Mouse (Mus musculus) intestine, embryonic 15.5 days (tissue): ENCODE data around the gene Gstm5. TPM values are rescaled to one million over a fixed set of nuclear protein-coding genes. Genes with fewer than 3 reads are reported as not detected.
A peak's percentile ranks its signal among the peaks of the same experiment; 100 is the strongest.
"Not testable (repeated sequence)": the region's sequence is repeated elsewhere in the genome, so short reads cannot be mapped to it uniquely, and the experiment has no call there.

Experiments used
- ATAC-seq: fragments of 200-750 bp; cut with Nextera tagmentation; 2 replicates; pipeline ENCODE4 v1.8.0; 2017; ENCODE audit warnings: moderate TSS enrichment, moderate library complexity
- H3K27ac ChIP-seq: fragments of 300-500 bp; sonication (generic); 2 replicates; pipeline ENCODE4 v1.5.1; 2015; ENCODE audit warnings: mild to moderate bottlenecking, inconsistent platforms
- H3K27me3 ChIP-seq: fragments of 300-500 bp; sonication (generic); replicated peaks from 2 replicates; pipeline ENCODE4 v1.6.1; 2015; ENCODE audit warnings: inconsistent platforms
- H3K36me3 ChIP-seq: fragments of 300-500 bp; sonication (generic); 2 replicates; pipeline ENCODE4 v1.6.1; 2015; ENCODE audit warnings: inconsistent platforms
- H3K4me1 ChIP-seq: fragments of 300-500 bp; sonication (generic); replicated peaks from 2 replicates; pipeline ENCODE4 v1.6.1; 2015; ENCODE audit warnings: inconsistent platforms
- H3K4me2 ChIP-seq: fragments of 300-500 bp; sonication (generic); replicated peaks from 2 replicates; pipeline ENCODE4 v1.6.1; 2015; ENCODE audit warnings: mild to moderate bottlenecking, inconsistent platforms
- H3K4me3 ChIP-seq: fragments of 300-500 bp; sonication (generic); replicated peaks from 2 replicates; pipeline ENCODE4 v1.5.1; 2015; ENCODE audit warnings: inconsistent platforms
- H3K9ac ChIP-seq: fragments of 300-500 bp; sonication (generic); 2 replicates; pipeline ENCODE4 v1.6.1; 2015; ENCODE audit warnings: inconsistent platforms
- H3K9me3 ChIP-seq: fragments of 300-500 bp; sonication (generic); 2 replicates; pipeline ENCODE4 v1.6.1; 2016; ENCODE audit warnings: inconsistent platforms
- WGBS: fragments of 180-500 bp; shearing (Covaris S2); methylation state at CpG from one replicate; pipeline ENCODE4 v1.1.7; 2015; 5-methylcytosine and 5-hydroxymethylcytosine counted together
- polyA plus RNA-seq: library from polyadenylated mRNA; unstranded; fragments of >200 nt; fragmentation: Nextera tagmentation; extraction: Ambion mirVana; gene quantifications from 2 replicates; pipeline ENCODE4 v1.2.1, GENCODE M21; 2015

Gstm5 gene
- polyA plus RNA-seq, 1 experiment from 2014 or later = 186 TPM

- Histone ChIP-seq H3K9ac (peak overlapping the region; percentile 39), H3K4me1 (peaks cover 19% of the 10 kb centered on the region), H3K27ac (peak overlapping the region; percentile 89), H3K27me3 (no peaks in the 10 kb centered on the region), H3K9me3 (no peaks in the 10 kb centered on the region), H3K4me3 (peak overlapping the region; percentile 38), H3K36me3 (no peaks in the 10 kb centered on the region), H3K4me2 (peak overlapping the region; percentile 51)
- ATAC-seq = no peak
- WGBS = 68% methylated on average over 12 of the region's 12 CpGs
Measured at GRCm38 (mm10) chr3:107877747-107878736, 17.6 kb upstream of the Gstm5 start.

- no peaks in the 10 kb centered on the region for H3K9me3 ChIP-seq
- H3K36me3 ChIP-seq = peaks cover 7% of the 10 kb centered on the region
- 0 out of 2 replicates have a peak, but pooled peaks cover 3% of the 10 kb centered on the region for H3K4me1 ChIP-seq
- no peak overlapping the region for H3K4me3 ChIP-seq
- no peak overlapping the region for H3K4me2 ChIP-seq
- no peaks in the 10 kb centered on the region for H3K27me3 ChIP-seq
- WGBS = 71% methylated on average over 9 of the region's 9 CpGs
- peak; percentile 91 for ATAC-seq
- H3K27ac ChIP-seq = peak overlapping the region; percentile 38; the same call in 1 of the 2 replicates
- no peak overlapping the region for H3K9ac ChIP-seq
Measured at GRCm38 (mm10) chr3:107887674-107888495, 7.7 kb upstream of the Gstm5 start.

- H3K4me3 ChIP-seq, H3K27ac ChIP-seq, ATAC-seq, H3K4me2 ChIP-seq, H3K27me3 ChIP-seq, H3K4me1 ChIP-seq, H3K9me3 ChIP-seq, H3K9ac ChIP-seq: not testable (repeated sequence)
- peaks cover 11% of the 10 kb centered on the region for H3K36me3 ChIP-seq
- 85% methylated on average over 2 of the region's 2 CpGs for WGBS
Measured at GRCm38 (mm10) chr3:107889236-107889635, 6.4 kb upstream of the Gstm5 start.

- H3K27ac ChIP-seq = 0 out of 2 replicates have a peak overlapping the region, but pooled peaks have one; percentile 22
- H3K4me2 ChIP-seq = peak overlapping the region; percentile 90
- peaks cover 9% of the 10 kb centered on the region; the same call in 1 of the 2 replicates for H3K36me3 ChIP-seq
- H3K27me3 ChIP-seq = no peaks in the 10 kb centered on the region
- H3K4me3 ChIP-seq = peak overlapping the region; percentile 67
- H3K4me1 ChIP-seq = peaks cover 7% of the 10 kb centered on the region
- no peaks in the 10 kb centered on the region for H3K9me3 ChIP-seq
- ATAC-seq = peak; percentile 40
- 5% methylated on average over 6 of the region's 6 CpGs for WGBS
- peak overlapping the region; percentile 80 for H3K9ac ChIP-seq
Measured at GRCm38 (mm10) chr3:107895194-107895719, 364 bp upstream of the Gstm5 start.

GRCm38 (mm10) chr3:107898691-107899090, 3.1 kb downstream of the Gstm5 start:
- no peak overlapping the region for H3K4me2 ChIP-seq
- no peak overlapping the region for H3K27ac ChIP-seq
- 93% methylated on average over 13 of the region's 13 CpGs for WGBS
- H3K4me3 ChIP-seq = no peak overlapping the region
- no peaks in the 10 kb centered on the region for H3K9me3 ChIP-seq
- no peaks in the 10 kb centered on the region for H3K27me3 ChIP-seq
- no peaks in the 10 kb centered on the region for H3K36me3 ChIP-seq
- ATAC-seq = no peak
- no peak overlapping the region for H3K9ac ChIP-seq
- H3K4me1 ChIP-seq = peaks cover 7% of the 10 kb centered on the region

- no peak overlapping the region for H3K9ac ChIP-seq
- no peak for ATAC-seq
- no peaks in the 10 kb centered on the region for H3K9me3 ChIP-seq
- no peaks in the 10 kb centered on the region for H3K36me3 ChIP-seq
- no peak overlapping the region for H3K4me2 ChIP-seq
- peaks cover 4% of the 10 kb centered on the region for H3K4me1 ChIP-seq
- no peak overlapping the region for H3K4me3 ChIP-seq
- 61% methylated on average over 11 of the region's 11 CpGs for WGBS
- H3K27me3 ChIP-seq = no peaks in the 10 kb centered on the region
- H3K27ac ChIP-seq = no peak overlapping the region
Measured at GRCm38 (mm10) chr3:107900955-107901673, 5.5 kb downstream of the Gstm5 start.

GRCm38 (mm10) chr3:107905942-107906341, 10.3 kb downstream of the Gstm5 start:
- H3K27me3 ChIP-seq = no peaks in the 10 kb centered on the region
- H3K4me3 ChIP-seq = no peak overlapping the region
- H3K9me3 ChIP-seq = no peaks in the 10 kb centered on the region
- 58% methylated on average over 6 of the region's 6 CpGs for WGBS
- H3K4me2 ChIP-seq = no peak overlapping the region
- no peak overlapping the region for H3K9ac ChIP-seq
- ATAC-seq = no peak
- no peak overlapping the region for H3K27ac ChIP-seq
- H3K4me1 ChIP-seq = peaks cover 9% of the 10 kb centered on the region; the same call in 1 of the 2 replicates
- no peaks in the 10 kb centered on the region for H3K36me3 ChIP-seq

- Histone ChIP-seq H3K27me3 (no peaks in the 10 kb centered on the region), H3K27ac (peak overlapping the region; percentile 58), H3K9ac (no peak overlapping the region), H3K4me1 (no peaks in the 10 kb centered on the region), H3K36me3 (no peaks in the 10 kb centered on the region), H3K4me2 (no peak overlapping the region), H3K9me3 (no peaks in the 10 kb centered on the region), H3K4me3 (no peak overlapping the region)
- ATAC-seq = peak; percentile 59
- WGBS = 67% methylated on average over 15 of the region's 15 CpGs
Measured at GRCm38 (mm10) chr3:107916674-107917073, 21.1 kb downstream of the Gstm5 start.

GRCm38 (mm10) chr3:107917097-107917496, 21.5 kb downstream of the Gstm5 start:
- H3K36me3 ChIP-seq = no peaks in the 10 kb centered on the region
- no peak overlapping the region for H3K27ac ChIP-seq
- no peak overlapping the region for H3K4me3 ChIP-seq
- 76% methylated on average over 3 of the region's 3 CpGs for WGBS
- no peaks in the 10 kb centered on the region for H3K9me3 ChIP-seq
- ATAC-seq = no peak
- no peak overlapping the region for H3K4me2 ChIP-seq
- no peak overlapping the region for H3K9ac ChIP-seq
- H3K4me1 ChIP-seq = no peaks in the 10 kb centered on the region
- H3K27me3 ChIP-seq = no peaks in the 10 kb centered on the region

- H3K27me3 ChIP-seq = no peaks in the 10 kb centered on the region
- no peaks in the 10 kb centered on the region for H3K4me1 ChIP-seq
- H3K9ac ChIP-seq = no peak overlapping the region
- H3K36me3 ChIP-seq = no peaks in the 10 kb centered on the region
- peak; percentile 51; the same call in 1 of the 2 replicates for ATAC-seq
- H3K4me2 ChIP-seq = no peak overlapping the region
- H3K27ac ChIP-seq = no peak overlapping the region
- H3K9me3 ChIP-seq = no peaks in the 10 kb centered on the region
- WGBS = 56% methylated on average over 7 of the region's 7 CpGs
- no peak overlapping the region for H3K4me3 ChIP-seq
Measured at GRCm38 (mm10) chr3:107917783-107918408, 22.3 kb downstream of the Gstm5 start.

GRCm38 (mm10) chr3:107920348-107920747, 24.7 kb downstream of the Gstm5 start:
- 81% methylated on average over 5 of the region's 5 CpGs for WGBS
- Histone ChIP-seq H3K9ac (no peak overlapping the region), H3K27ac (no peak overlapping the region), H3K4me1 (no peaks in the 10 kb centered on the region), H3K4me2 (no peak overlapping the region), H3K27me3 (no peaks in the 10 kb centered on the region), H3K4me3 (no peak overlapping the region), H3K9me3 (no peaks in the 10 kb centered on the region), H3K36me3 (no peaks in the 10 kb centered on the region)
- peak; percentile 59 for ATAC-seq
